Mouse (Mus musculus): Measurements from ENCODE around the gene Slc25a48. TPM values are rescaled to one million over a fixed set of nuclear protein-coding genes. Genes with fewer than 3 reads are reported as not detected.

Gene Slc25a48
- polyA plus RNA-seq, 1 experiment from 2014 or later = not detected

DNA sequence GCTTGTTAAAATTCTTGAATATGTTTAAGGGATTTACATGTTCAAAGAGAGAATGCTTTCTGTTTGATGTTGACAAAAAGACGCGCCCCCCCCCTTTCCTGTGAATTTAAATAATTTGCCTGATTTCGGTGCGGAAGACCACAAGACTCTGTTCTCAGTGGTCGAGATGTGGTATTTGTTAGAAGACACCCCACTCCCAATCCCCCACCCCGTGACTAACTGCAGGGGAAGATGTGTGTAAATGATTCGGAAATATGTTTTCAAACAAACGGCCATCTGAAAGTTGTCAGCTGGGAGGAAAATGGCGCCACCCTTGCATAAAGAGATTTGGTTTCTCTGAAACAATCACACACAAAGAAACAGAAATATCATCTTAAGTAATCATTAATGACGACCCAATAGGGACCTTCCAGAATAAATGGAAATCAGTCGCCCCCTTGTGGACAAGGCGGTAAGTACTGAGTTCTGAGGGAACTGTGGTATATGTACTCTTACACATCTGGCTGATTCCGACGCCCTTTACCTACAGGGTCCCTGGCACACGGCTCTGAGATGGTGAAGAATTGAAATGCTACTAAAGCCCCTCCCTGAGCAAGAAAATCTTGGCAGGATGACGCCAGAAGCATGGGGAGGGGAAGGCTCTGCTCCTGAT is 16.0 kb upstream of the Slc25a48 start:
- Histone ChIP-seq H3K9me3 (replicated peaks; ENCODE audit: control insufficient read depth, low read length, poor library complexity, severe bottlenecking) (no peaks in the 10 kb centered on the region), H3K4me2 (ENCODE audit: low read length) (peak overlapping the region; percentile 38), H3K4me1 (ENCODE audit: control insufficient read depth, insufficient read depth, low read length) (peaks cover 8% of the 10 kb centered on the region; the same call in 1 of the 2 replicates), H3K27ac (ENCODE audit: low read length) (peak overlapping the region; percentile 71), H3K27me3 (ENCODE audit: control insufficient read depth, insufficient read depth, low read depth, low read length) (no peaks in the 10 kb centered on the region; the same call in 1 of the 2 replicates), H3K4me3 (ENCODE audit: low read depth, low read length) (no peak overlapping the region), H3K36me3 (ENCODE audit: control insufficient read depth, insufficient read depth, low read length) (no peaks in the 10 kb centered on the region), H3K9ac (ENCODE audit: low read depth, low read length) (0 out of 2 replicates have a peak overlapping the region, but pooled peaks have one; percentile 11)
- ATAC-seq = peak; percentile 73
- 16% methylated on average over 16 of the region's 16 CpGs for WGBS

DNA sequence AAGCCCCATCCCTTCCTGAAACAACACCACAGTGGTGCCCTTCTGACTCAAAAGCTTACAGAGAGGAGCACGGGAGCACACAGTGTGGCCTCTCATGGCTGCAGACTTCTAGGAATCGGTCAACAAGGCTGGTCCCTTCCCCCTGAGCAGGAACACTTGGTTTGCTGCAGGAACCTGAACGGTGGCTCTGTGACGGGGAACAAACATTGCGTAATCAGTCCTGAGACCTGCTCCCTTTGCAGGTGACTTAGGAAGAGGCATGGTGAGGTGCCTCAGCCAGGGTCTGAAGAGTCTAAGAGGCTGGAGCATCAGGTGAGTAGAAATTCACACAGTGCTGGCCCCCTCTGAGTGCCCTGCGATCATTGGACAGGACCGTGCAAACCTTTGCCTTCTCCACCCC is 12.2 kb upstream of the Slc25a48 start:
- Histone ChIP-seq H3K9ac (ENCODE audit: low read depth, low read length) (no peak overlapping the region), H3K36me3 (ENCODE audit: control insufficient read depth, insufficient read depth, low read length) (no peaks in the 10 kb centered on the region), H3K27me3 (ENCODE audit: control insufficient read depth, insufficient read depth, low read depth, low read length) (no peaks in the 10 kb centered on the region), H3K27ac (ENCODE audit: low read length) (no peak overlapping the region), H3K4me2 (ENCODE audit: low read length) (no peak overlapping the region), H3K4me1 (ENCODE audit: control insufficient read depth, insufficient read depth, low read length) (peaks cover 8% of the 10 kb centered on the region; the same call in 1 of the 2 replicates), H3K9me3 (replicated peaks; ENCODE audit: control insufficient read depth, low read length, poor library complexity, severe bottlenecking) (no peaks in the 10 kb centered on the region), H3K4me3 (ENCODE audit: low read depth, low read length) (no peak overlapping the region)
- no peak for ATAC-seq
- WGBS = 91% methylated on average over 7 of the region's 7 CpGs

DNA sequence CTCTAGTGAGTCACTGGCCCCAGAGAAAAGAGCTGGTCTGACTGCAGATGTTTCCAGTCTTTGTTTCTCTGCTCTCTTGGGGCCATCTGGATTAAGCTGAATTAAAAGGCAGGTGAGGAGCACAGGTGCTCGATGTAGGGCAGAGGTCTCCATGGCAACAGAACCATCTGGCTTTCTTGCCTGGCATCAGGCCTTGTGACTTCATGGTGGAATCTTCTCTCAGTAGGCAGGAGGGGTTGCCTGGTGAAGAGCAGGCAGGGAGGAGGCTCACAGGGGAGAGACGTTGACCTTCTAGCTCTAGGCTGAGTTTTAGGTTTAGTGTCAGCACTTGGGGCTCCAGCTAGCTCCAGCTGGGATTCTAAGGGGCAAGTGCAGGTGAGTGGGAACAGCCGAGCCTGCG is 11.8 kb upstream of the Slc25a48 start, which contains the start of gene Gm3045:
Gene Gm3045, plus strand, starts transcription at position 230 of the 400 bp plus-strand sequence.
- Histone ChIP-seq H3K36me3 (ENCODE audit: control insufficient read depth, insufficient read depth, low read length) (no peaks in the 10 kb centered on the region), H3K4me3 (ENCODE audit: low read depth, low read length) (no peak within 1 kb of the TSS), H3K9me3 (replicated peaks; ENCODE audit: control insufficient read depth, low read length, poor library complexity, severe bottlenecking) (no peaks in the 10 kb centered on the region), H3K27ac (ENCODE audit: low read length) (no peak within 1 kb of the TSS), H3K4me2 (ENCODE audit: low read length) (no peak within 1 kb of the TSS), H3K9ac (ENCODE audit: low read depth, low read length) (no peak within 1 kb of the TSS), H3K27me3 (ENCODE audit: control insufficient read depth, insufficient read depth, low read depth, low read length) (no peaks in the 10 kb centered on the region), H3K4me1 (ENCODE audit: control insufficient read depth, insufficient read depth, low read length) (peaks cover 8% of the 10 kb centered on the region; the same call in 1 of the 2 replicates)
- 79% methylated on average over 4 of the region's 4 CpGs for WGBS
- ATAC-seq = no peak

DNA sequence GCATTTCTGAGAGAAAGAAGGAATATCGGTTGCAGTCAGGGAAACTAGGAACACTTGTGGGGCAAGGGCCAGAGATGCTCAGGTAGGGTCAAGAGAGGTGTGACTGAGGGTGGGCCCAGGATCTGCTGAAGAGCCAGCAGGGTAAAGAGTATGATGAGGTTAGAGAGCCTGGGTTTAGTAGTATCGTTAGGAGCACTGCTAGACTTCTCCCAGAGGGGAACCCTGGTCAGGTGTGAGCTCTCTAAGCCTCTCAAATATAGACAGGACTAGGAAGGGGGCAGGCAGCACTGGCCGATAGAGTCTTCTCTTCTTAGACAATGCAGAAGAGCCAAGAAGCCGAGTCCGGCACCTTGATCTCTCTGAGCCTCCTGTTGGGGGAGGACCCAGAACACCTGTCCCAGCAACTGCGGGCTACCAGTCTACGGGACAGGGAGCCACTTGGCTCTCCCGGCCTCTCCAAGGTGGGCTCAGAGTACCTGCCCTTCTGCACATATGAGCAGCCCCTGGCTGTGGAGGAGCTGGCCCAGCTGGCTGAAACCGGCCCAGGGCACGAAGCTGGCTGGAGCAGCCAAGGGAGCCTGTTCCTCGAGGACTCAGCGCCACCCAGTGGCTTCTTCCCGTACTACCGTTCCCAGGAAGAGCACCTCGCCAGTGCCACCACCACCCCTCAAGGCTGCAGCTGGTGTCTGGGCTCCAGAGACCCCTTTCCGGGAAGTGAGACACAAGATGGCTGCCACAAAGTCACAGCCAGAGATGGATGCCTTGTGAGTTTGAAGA is 9.2 kb upstream of the Slc25a48 start:
- Histone ChIP-seq H3K4me1 (ENCODE audit: control insufficient read depth, insufficient read depth, low read length) (peaks cover 2% of the 10 kb centered on the region), H3K9ac (ENCODE audit: low read depth, low read length) (no peak overlapping the region), H3K4me3 (ENCODE audit: low read depth, low read length) (no peak overlapping the region), H3K36me3 (ENCODE audit: control insufficient read depth, insufficient read depth, low read length) (no peaks in the 10 kb centered on the region), H3K27ac (ENCODE audit: low read length) (no peak overlapping the region), H3K4me2 (ENCODE audit: low read length) (no peak overlapping the region), H3K27me3 (ENCODE audit: control insufficient read depth, insufficient read depth, low read depth, low read length) (no peaks in the 10 kb centered on the region), H3K9me3 (replicated peaks; ENCODE audit: control insufficient read depth, low read length, poor library complexity, severe bottlenecking) (no peaks in the 10 kb centered on the region)
- peak; percentile 71 for ATAC-seq
- 31% methylated on average over 16 of the region's 16 CpGs for WGBS

DNA sequence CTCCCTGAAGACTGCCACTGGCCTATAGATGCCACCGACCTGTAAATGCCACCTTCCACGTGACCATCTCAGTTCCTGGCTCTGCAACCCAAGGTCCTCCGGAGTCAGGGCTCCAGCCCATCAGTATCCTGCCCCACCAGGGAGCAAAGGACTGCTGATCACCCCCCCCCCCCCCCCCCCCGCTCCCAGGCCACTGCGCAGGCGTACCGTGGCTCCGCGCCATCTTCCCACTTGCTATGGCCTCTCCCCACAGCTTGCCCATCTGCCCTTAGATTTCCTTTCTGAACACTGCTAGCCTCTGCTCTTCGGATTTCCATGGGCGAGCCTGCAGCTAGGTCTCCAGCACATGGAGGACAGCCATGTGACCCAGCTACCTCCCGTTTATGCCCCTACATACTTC is 5.7 kb upstream of the Slc25a48 start:
- ATAC-seq = no peak
- Histone ChIP-seq H3K4me2 (ENCODE audit: low read length) (no peak overlapping the region), H3K27ac (ENCODE audit: low read length) (no peak overlapping the region), H3K9me3 (replicated peaks; ENCODE audit: control insufficient read depth, low read length, poor library complexity, severe bottlenecking) (no peaks in the 10 kb centered on the region), H3K4me1 (ENCODE audit: control insufficient read depth, insufficient read depth, low read length) (no peaks in the 10 kb centered on the region; the same call in 1 of the 2 replicates), H3K27me3 (ENCODE audit: control insufficient read depth, insufficient read depth, low read depth, low read length) (peaks cover 13% of the 10 kb centered on the region), H3K36me3 (ENCODE audit: control insufficient read depth, insufficient read depth, low read length) (no peaks in the 10 kb centered on the region), H3K9ac (ENCODE audit: low read depth, low read length) (no peak overlapping the region), H3K4me3 (ENCODE audit: low read depth, low read length) (no peak overlapping the region)
- WGBS = 82% methylated on average over 9 of the region's 12 CpGs

DNA sequence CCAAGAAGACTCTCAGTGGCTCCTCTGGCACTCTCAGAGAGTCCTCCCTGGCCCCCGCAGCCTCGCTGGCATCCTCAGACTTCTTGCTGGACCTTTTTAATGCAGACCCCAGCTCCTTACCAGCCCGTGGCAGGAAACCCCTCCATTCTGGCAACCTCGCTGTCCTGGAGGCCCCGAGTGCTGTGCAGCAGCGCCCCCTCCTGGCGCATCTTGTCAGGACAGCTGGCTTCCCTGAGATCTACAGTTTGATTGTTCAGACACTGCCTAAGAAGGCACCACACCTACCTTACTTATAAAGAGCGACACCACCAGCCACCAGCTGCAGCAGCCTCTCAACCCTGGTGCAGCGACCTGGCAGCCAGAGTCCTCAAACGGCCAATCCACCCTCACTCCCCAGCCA is 4.7 kb upstream of the Slc25a48 start:
- Histone ChIP-seq H3K4me2 (ENCODE audit: low read length) (no peak overlapping the region), H3K27me3 (ENCODE audit: control insufficient read depth, insufficient read depth, low read depth, low read length) (peaks cover 22% of the 10 kb centered on the region), H3K9ac (ENCODE audit: low read depth, low read length) (no peak overlapping the region), H3K27ac (ENCODE audit: low read length) (no peak overlapping the region), H3K4me3 (ENCODE audit: low read depth, low read length) (no peak overlapping the region), H3K4me1 (ENCODE audit: control insufficient read depth, insufficient read depth, low read length) (peaks cover 6% of the 10 kb centered on the region), H3K9me3 (replicated peaks; ENCODE audit: control insufficient read depth, low read length, poor library complexity, severe bottlenecking) (no peaks in the 10 kb centered on the region), H3K36me3 (ENCODE audit: control insufficient read depth, insufficient read depth, low read length) (no peaks in the 10 kb centered on the region)
- no peak for ATAC-seq
- WGBS = 6% methylated on average over 10 of the region's 10 CpGs

DNA sequence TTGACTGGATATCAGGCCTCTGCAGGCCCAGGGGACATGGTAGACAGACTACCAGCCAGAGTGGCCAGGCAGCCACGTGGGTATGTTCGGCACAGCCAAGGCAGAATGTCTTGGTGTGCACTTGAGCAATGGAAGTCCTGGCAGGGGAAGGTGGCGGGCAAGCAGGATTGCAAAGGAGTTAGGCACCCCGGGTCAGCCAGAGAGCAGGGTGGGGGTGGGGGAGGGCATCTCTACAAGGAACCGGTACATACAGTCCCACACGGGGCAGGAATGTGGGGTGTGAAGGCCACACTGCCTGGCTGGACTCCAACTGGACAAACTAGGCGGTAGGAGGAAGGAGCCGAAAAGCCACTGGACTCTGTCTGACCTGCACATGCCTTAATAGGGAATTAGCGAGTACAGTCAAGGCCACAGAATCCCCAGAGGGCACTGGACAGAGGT is 3.8 kb upstream of the Slc25a48 start:
- Histone ChIP-seq H3K4me1 (ENCODE audit: control insufficient read depth, insufficient read depth, low read length) (peaks cover 8% of the 10 kb centered on the region), H3K9ac (ENCODE audit: low read depth, low read length) (no peak overlapping the region), H3K4me2 (ENCODE audit: low read length) (no peak overlapping the region), H3K9me3 (replicated peaks; ENCODE audit: control insufficient read depth, low read length, poor library complexity, severe bottlenecking) (no peaks in the 10 kb centered on the region), H3K36me3 (ENCODE audit: control insufficient read depth, insufficient read depth, low read length) (no peaks in the 10 kb centered on the region), H3K4me3 (ENCODE audit: low read depth, low read length) (no peak overlapping the region), H3K27ac (ENCODE audit: low read length) (no peak overlapping the region), H3K27me3 (ENCODE audit: control insufficient read depth, insufficient read depth, low read depth, low read length) (peaks cover 31% of the 10 kb centered on the region)
- 81% methylated on average over 9 of the region's 9 CpGs for WGBS
- no peak for ATAC-seq

DNA sequence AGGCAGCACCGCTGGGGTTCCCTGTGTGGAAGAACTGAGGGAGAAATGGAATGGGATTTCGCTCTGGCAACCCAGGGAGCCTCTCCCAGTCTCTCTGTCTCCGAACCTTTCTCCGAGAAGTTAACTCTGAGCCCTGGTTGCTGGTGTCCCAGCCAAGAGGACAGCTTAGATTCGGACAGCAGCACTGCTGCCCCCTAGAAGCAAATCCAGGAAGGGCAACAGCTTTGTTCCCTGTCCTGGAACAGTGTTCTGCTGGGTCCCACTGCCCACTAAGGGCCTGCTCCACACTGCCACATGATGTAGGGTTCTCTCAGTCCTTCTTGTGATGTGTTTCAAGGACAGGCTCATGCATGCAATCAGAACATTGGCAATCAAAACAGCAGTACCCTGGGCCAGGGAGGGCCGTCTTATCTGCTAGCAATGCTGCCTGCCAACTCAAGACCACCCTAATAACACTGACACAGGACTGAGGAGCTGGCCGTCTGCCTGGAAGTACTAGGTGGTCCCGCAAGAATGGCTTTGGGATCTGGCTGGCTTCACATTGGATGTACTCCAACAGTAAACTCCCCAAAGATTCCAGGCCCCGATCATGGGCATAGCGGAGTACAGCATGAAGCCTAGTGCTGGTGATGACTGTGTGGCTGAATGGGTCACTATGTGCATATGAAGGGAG is 2.4 kb upstream of the Slc25a48 start:
- WGBS = 62% methylated on average over 10 of the region's 10 CpGs
- ATAC-seq = no peak

More for the DNA sequence above, 2.4 kb upstream of the Slc25a48 start:
- Histone ChIP-seq H3K9me3 (replicated peaks; ENCODE audit: control insufficient read depth, low read length, poor library complexity, severe bottlenecking) (no peaks in the 10 kb centered on the region), H3K4me1 (ENCODE audit: control insufficient read depth, insufficient read depth, low read length) (peaks cover 8% of the 10 kb centered on the region), H3K27ac (ENCODE audit: low read length) (no peak overlapping the region), H3K4me2 (ENCODE audit: low read length) (no peak overlapping the region), H3K36me3 (ENCODE audit: control insufficient read depth, insufficient read depth, low read length) (no peaks in the 10 kb centered on the region), H3K27me3 (ENCODE audit: control insufficient read depth, insufficient read depth, low read depth, low read length) (peaks cover 44% of the 10 kb centered on the region), H3K4me3 (ENCODE audit: low read depth, low read length) (no peak overlapping the region), H3K9ac (ENCODE audit: low read depth, low read length) (no peak overlapping the region)
